Mouse (Mus musculus) MEL (cell line): ENCODE measurements at regions not wholly inside any gene's neighbourhood (a gene's known extent, or its start where the extent isn't known, plus 50 kb on each side); places are given as distances from the start of the nearest gene placed in this dataset.

ENCODE experiments used
- DNase-seq: peaks from one replicate; pipeline ENCODE4 v3.0.0; 2011; ENCODE audit warnings: low read depth, low spot score
- H3K27ac ChIP-seq: 2 replicates; pipeline ENCODE4 v1.5.1; 2012; ENCODE audit warnings: low read depth, mild to moderate bottlenecking, control low read depth, low read length, moderate library complexity; ENCODE audit not compliant: control insufficient read depth
- H3K27me3 ChIP-seq, 2 experiments: fragments of 150-350 bp in 1 of 2; sonication (generic) in 1 of 2; 2 replicates each; pipeline ENCODE4 v1.6.1; 2012; ENCODE audit warnings: low read length in 2 of 2, mild to moderate bottlenecking in 2 of 2, improper control_type of control experiment in 1 of 2, moderate library complexity in 1 of 2; ENCODE audit not compliant: insufficient read depth in 2 of 2, control insufficient read depth in 1 of 2
- H3K36me3 ChIP-seq, 2 experiments: 2 replicates each; pipeline ENCODE4 v1.6.1; 2012 to 2014; ENCODE audit warnings: low read length in 2 of 2, improper control_type of control experiment in 1 of 2, inconsistent platforms in 1 of 2, mild to moderate bottlenecking in 1 of 2; ENCODE audit not compliant: insufficient read depth in 2 of 2, control insufficient read depth in 1 of 2
- H3K4me1 ChIP-seq, 2 experiments: fragments of 150-350 bp in 1 of 2; sonication (generic) in 1 of 2; 2 replicates each; pipeline ENCODE4 v1.6.1; 2012; ENCODE audit warnings: low read length in 2 of 2, improper control_type of control experiment in 1 of 2, mild to moderate bottlenecking in 1 of 2; ENCODE audit not compliant: insufficient read depth in 2 of 2, control insufficient read depth in 1 of 2
- H3K4me3 ChIP-seq, 2 experiments: fragments of 150-350 bp in 1 of 2; sonication (generic) in 1 of 2; 2 replicates each; pipeline ENCODE4 v1.5.1; 2012; ENCODE audit warnings: low read depth in 2 of 2, low read length in 2 of 2, mild to moderate bottlenecking in 2 of 2, moderate library complexity in 2 of 2, control low read depth in 1 of 2, improper control_type of control experiment in 1 of 2; ENCODE audit not compliant: control insufficient read depth in 1 of 2, insufficient read depth in 1 of 2
- H3K79me2 ChIP-seq: 2 replicates; pipeline ENCODE4 v1.6.1; 2012; ENCODE audit warnings: mild to moderate bottlenecking, low read length, moderate library complexity; ENCODE audit not compliant: control insufficient read depth, poor library complexity, insufficient read depth
- H3K9ac ChIP-seq: 2 replicates; pipeline ENCODE4 v1.6.1; 2012; ENCODE audit warnings: low read depth, mild to moderate bottlenecking, control low read depth, low read length, moderate library complexity; ENCODE audit not compliant: control insufficient read depth, poor library complexity, severe bottlenecking
- H3K9me3 ChIP-seq: fragments of 150-350 bp; sonication (generic); replicated peaks from 2 replicates; pipeline ENCODE4 v1.6.1; 2012; ENCODE audit warnings: mild to moderate bottlenecking, low read length, improper control_type of control experiment, moderate library complexity; ENCODE audit not compliant: insufficient read depth
- BHLHE40 ChIP-seq: IDR thresholded peaks from 2 replicates; pipeline ENCODE4 v1.6.1; 2012; ENCODE audit warnings: low read depth, mild to moderate bottlenecking, inconsistent platforms, low read length, improper control_type of control experiment, borderline replicate concordance
- CHD1 ChIP-seq: IDR thresholded peaks from 2 replicates; pipeline ENCODE4 v1.6.1; 2012; ENCODE audit warnings: low read depth, mild to moderate bottlenecking, inconsistent platforms, low read length, improper control_type of control experiment
- CTCF ChIP-seq, 3 experiments: IDR thresholded peaks in 2 of 3; conservative IDR thresholded peaks in 1 of 3; 2 replicates each; pipeline ENCODE4 v1.5.1; 2011 to 2012; ENCODE audit warnings: low read length in 3 of 3, low read depth in 2 of 3, mild to moderate bottlenecking in 2 of 3, improper control_type of control experiment in 1 of 3, inconsistent platforms in 1 of 3, mixed read lengths in 1 of 3, moderate library complexity in 1 of 3; ENCODE audit not compliant: control insufficient read depth in 1 of 3, insufficient read depth in 1 of 3, poor library complexity in 1 of 3, severe bottlenecking in 1 of 3
- ELF1 ChIP-seq: IDR thresholded peaks from 2 replicates; pipeline ENCODE4 v1.6.1; 2014; ENCODE audit warnings: low read depth, mild to moderate bottlenecking, inconsistent platforms, low read length, improper control_type of control experiment, moderate library complexity
- EP300 ChIP-seq, 2 experiments: IDR thresholded peaks; 2 replicates each; pipeline ENCODE4 v1.6.1; 2011; ENCODE audit warnings: improper control_type of control experiment in 2 of 2, low read length in 2 of 2, low read depth in 1 of 2, mild to moderate bottlenecking in 1 of 2
- ETS1 ChIP-seq: IDR thresholded peaks from 2 replicates; pipeline ENCODE4 v1.6.1; 2012; ENCODE audit warnings: low read depth, mild to moderate bottlenecking, inconsistent platforms, low read length, improper control_type of control experiment, moderate library complexity
- GATA1 ChIP-seq: IDR thresholded peaks from 2 replicates; pipeline ENCODE4 v1.6.1; 2011; ENCODE audit warnings: low read depth, low read length, improper control_type of control experiment
- KAT2A ChIP-seq: conservative IDR thresholded peaks from 2 replicates; pipeline ENCODE4 v1.6.1; 2012; ENCODE audit warnings: low read depth, low read length, improper control_type of control experiment, inconsistent platforms
- MAFK ChIP-seq: IDR thresholded peaks from 2 replicates; pipeline ENCODE4 v1.6.1; 2011; ENCODE audit warnings: low read depth, mild to moderate bottlenecking, low read length, improper control_type of control experiment, borderline replicate concordance
- MAX ChIP-seq: IDR thresholded peaks from 2 replicates; pipeline ENCODE4 v1.6.1; 2011; ENCODE audit warnings: low read length, improper control_type of control experiment
- MEF2A ChIP-seq: IDR thresholded peaks from 2 replicates; pipeline ENCODE4 v1.6.1; 2014; ENCODE audit warnings: low read depth, mild to moderate bottlenecking, inconsistent platforms, low read length, improper control_type of control experiment; ENCODE audit not compliant: poor library complexity, insufficient replicate concordance, severe bottlenecking; ENCODE audit errors: extremely low read depth
- MXI1 ChIP-seq: IDR thresholded peaks from 2 replicates; pipeline ENCODE4 v1.6.1; 2011; ENCODE audit warnings: mild to moderate bottlenecking, low read depth, low read length, improper control_type of control experiment
- NELFE ChIP-seq: IDR thresholded peaks from 2 replicates; pipeline ENCODE4 v1.6.1; 2011; ENCODE audit warnings: low read depth, low read length, improper control_type of control experiment
- POLR2A ChIP-seq, 2 experiments: IDR thresholded peaks; 2 replicates each; pipeline ENCODE4 v1.6.1; 2011 to 2012; ENCODE audit warnings: low read length in 2 of 2, mild to moderate bottlenecking in 2 of 2, control low read depth in 1 of 2, improper control_type of control experiment in 1 of 2, low read depth in 1 of 2, moderate library complexity in 1 of 2; ENCODE audit not compliant: control insufficient read depth in 1 of 2, insufficient read depth in 1 of 2, poor library complexity in 1 of 2
- POLR2AphosphoS2 ChIP-seq: IDR thresholded peaks from 2 replicates; pipeline ENCODE4 v1.6.1; 2011; ENCODE audit warnings: low read length, improper control_type of control experiment
- RCOR1 ChIP-seq: IDR thresholded peaks from 2 replicates; pipeline ENCODE4 v1.6.1; 2012; ENCODE audit warnings: low read depth, mild to moderate bottlenecking, inconsistent platforms, low read length, improper control_type of control experiment
- SIN3A ChIP-seq: IDR thresholded peaks from 2 replicates; pipeline ENCODE4 v1.6.1; 2012; ENCODE audit warnings: low read length, improper control_type of control experiment, inconsistent platforms
- TCF12 ChIP-seq: IDR thresholded peaks from 2 replicates; pipeline ENCODE4 v1.6.1; 2014; ENCODE audit warnings: low read depth, mild to moderate bottlenecking, inconsistent platforms, low read length, improper control_type of control experiment, moderate library complexity
- UBTF ChIP-seq: IDR thresholded peaks from 2 replicates; pipeline ENCODE4 v1.6.1; 2012; ENCODE audit warnings: low read depth, mild to moderate bottlenecking, inconsistent platforms, low read length, improper control_type of control experiment, moderate library complexity, borderline replicate concordance; ENCODE audit not compliant: insufficient read depth
- USF1 ChIP-seq: IDR thresholded peaks from 2 replicates; pipeline ENCODE4 v1.6.1; 2014; ENCODE audit warnings: low read depth, mild to moderate bottlenecking, inconsistent platforms, low read length, improper control_type of control experiment, moderate library complexity
- USF2 ChIP-seq, 2 experiments: IDR thresholded peaks; 2 replicates each; pipeline ENCODE4 v1.6.1; 2011 to 2012; ENCODE audit warnings: improper control_type of control experiment in 2 of 2, low read length in 2 of 2, borderline replicate concordance in 1 of 2, inconsistent platforms in 1 of 2, low read depth in 1 of 2, mild to moderate bottlenecking in 1 of 2; ENCODE audit not compliant: insufficient read depth in 1 of 2

DNA sequence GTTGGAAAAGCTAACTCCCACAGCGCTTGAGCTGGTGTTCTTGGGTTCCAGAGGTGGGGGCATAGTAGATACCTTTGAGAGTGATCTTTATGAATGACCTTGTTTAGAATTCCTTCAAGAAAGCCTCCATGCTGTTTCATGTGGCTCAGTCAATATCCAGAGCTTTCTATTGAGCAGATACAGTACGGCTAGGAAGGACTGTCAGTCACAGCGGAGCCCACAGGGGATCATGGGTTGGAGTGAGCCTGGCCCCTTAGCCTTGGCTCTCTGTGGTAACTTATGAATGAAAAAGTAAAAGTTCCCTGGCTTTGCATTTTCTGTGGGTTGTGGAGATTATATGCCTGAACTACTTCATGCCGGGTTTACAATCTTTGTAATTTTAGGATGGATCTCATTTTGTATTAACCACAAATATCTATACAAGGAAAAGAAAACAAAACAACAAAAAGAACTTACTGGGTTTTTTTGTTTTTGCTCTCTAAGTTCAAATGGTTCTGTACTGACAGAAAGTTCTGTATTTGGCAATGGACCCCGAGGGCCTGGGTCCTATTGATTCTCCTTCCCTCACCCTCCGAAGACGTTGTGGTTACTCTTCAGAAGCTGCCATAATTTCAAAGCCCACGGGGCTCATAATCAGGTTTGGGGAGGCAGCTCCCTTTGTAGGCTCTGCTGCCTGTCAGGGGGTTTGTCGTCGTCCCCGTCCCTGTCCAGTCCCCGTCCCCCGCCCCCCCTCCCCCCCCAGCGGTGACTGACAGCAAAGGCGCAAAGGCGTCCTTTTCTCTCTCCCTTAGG is 117.7 kb upstream of the Tut7 start:
- no peaks in the 10 kb centered on the region for H3K9me3 ChIP-seq
- no peaks in the 10 kb centered on the region for H3K79me2 ChIP-seq
- H3K36me3 ChIP-seq, result no peaks in the 10 kb centered on the region
- H3K9ac ChIP-seq, result no peak overlapping the region
- TF ChIP-seq POLR2AphosphoS2 (no peak), USF1 (no peak), CTCF (IDR thresholded peaks at IDR 0.05 in 2 of 3, conservative IDR thresholded peaks at IDR 0.05 in 1 of 3; ENCODE audit: control insufficient read depth in 1 of 3, insufficient read depth in 1 of 3, low read depth in 2 of 3, low read length in 3 of 3, poor library complexity in 1 of 3, severe bottlenecking in 1 of 3) (no peak), SIN3A (no peak), EP300 (IDR thresholded peaks at IDR 0.05; ENCODE audit: low read depth in 1 of 2, low read length in 2 of 2) (no peak), UBTF (no peak), CHD1 (no peak), POLR2A (IDR thresholded peaks at IDR 0.05; ENCODE audit: control insufficient read depth in 1 of 2, insufficient read depth in 1 of 2, low read depth in 1 of 2, low read length in 2 of 2, poor library complexity in 1 of 2) (no peak), TCF12 (no peak), MAX (no peak)
- no peak for DNase-seq
- no peak overlapping the region for H3K4me3 ChIP-seq
- H3K27ac ChIP-seq, result no peak overlapping the region
- H3K4me1 ChIP-seq, result no peaks in the 10 kb centered on the region
- no peaks in the 10 kb centered on the region for H3K27me3 ChIP-seq

DNA sequence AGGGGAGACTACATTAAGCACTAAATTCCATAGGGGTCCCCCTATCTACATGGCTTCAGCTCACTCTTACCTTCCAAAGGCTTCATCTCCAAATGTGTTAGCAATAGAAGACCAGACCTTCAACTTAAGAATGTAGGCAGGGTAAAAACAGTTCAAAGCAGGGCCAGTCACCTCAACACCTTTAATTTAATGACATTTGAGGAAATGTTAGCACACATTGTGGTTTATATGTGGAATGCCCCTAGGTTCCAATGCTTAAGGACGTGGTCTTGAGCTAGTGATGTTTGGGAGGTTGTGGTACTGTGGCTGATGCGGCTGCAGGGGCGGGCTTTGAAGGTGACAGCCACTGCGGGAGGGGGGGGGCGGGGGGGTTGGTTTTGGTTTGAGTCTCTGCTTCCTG is 116.9 kb upstream of the Tut7 start:
- H3K36me3 ChIP-seq, result no peaks in the 10 kb centered on the region
- TF ChIP-seq GATA1 (no peak), NELFE (no peak), MEF2A (no peak), RCOR1 (no peak), ELF1 (no peak), BHLHE40 (no peak), USF1 (no peak), MXI1 (no peak), USF2 (IDR thresholded peaks at IDR 0.05; ENCODE audit: borderline replicate concordance in 1 of 2, insufficient read depth in 1 of 2, low read depth in 1 of 2, low read length in 2 of 2) (no peak), KAT2A (no peak), CTCF (IDR thresholded peaks at IDR 0.05 in 2 of 3, conservative IDR thresholded peaks at IDR 0.05 in 1 of 3; ENCODE audit: control insufficient read depth in 1 of 3, insufficient read depth in 1 of 3, low read depth in 2 of 3, low read length in 3 of 3, poor library complexity in 1 of 3, severe bottlenecking in 1 of 3) (no peak), MAFK (no peak), ETS1 (no peak)
- no peak for DNase-seq
- no peak overlapping the region for H3K27ac ChIP-seq
- H3K79me2 ChIP-seq, result no peaks in the 10 kb centered on the region
- no peak overlapping the region for H3K9ac ChIP-seq
- H3K4me3 ChIP-seq, result no peak overlapping the region
- H3K9me3 ChIP-seq, result no peaks in the 10 kb centered on the region
- H3K4me1 ChIP-seq, result no peaks in the 10 kb centered on the region
- no peaks in the 10 kb centered on the region for H3K27me3 ChIP-seq
